Mouse (Mus musculus) myocyte (in vitro differentiated cells): ENCODE data around the gene Primpol. TPM values are rescaled to one million over a fixed set of nuclear protein-coding genes. Genes with fewer than 3 reads are reported as not detected.
A peak's percentile ranks its signal among the peaks of the same experiment; 100 is the strongest.

Experiments used
- H3K27me3 ChIP-seq: one replicate; pipeline ENCODE4 v1.6.1; 2011; ENCODE audit not compliant: control insufficient read depth, insufficient read depth, insufficient read length
- H3K36me3 ChIP-seq: one replicate; pipeline ENCODE4 v1.6.1; 2011; ENCODE audit not compliant: control insufficient read depth, insufficient read depth
- H3K4me2 ChIP-seq: one replicate; pipeline ENCODE4 v1.6.1; 2011; ENCODE audit warnings: low read depth, control low read depth
- H3K4me3 ChIP-seq: one replicate; pipeline ENCODE4 v1.5.1; 2011; ENCODE audit warnings: mild to moderate bottlenecking, control low read depth, moderate library complexity
- H3K79me2 ChIP-seq: one replicate; pipeline ENCODE4 v1.6.1; 2011; ENCODE audit not compliant: control insufficient read depth, insufficient read depth
- H3ac ChIP-seq: one replicate; pipeline ENCODE4 v1.6.1; 2011; ENCODE audit not compliant: control insufficient read depth, insufficient read length
- CEBPB ChIP-seq: IDR thresholded peaks from 2 replicates; pipeline ENCODE4 v1.6.1; 2011; ENCODE audit warnings: mild to moderate bottlenecking, moderate library complexity; ENCODE audit not compliant: poor library complexity, insufficient read depth, severe bottlenecking
- E2F4 ChIP-seq: IDR thresholded peaks from one replicate; pipeline ENCODE4 v1.6.1; 2011; ENCODE audit warnings: mild to moderate bottlenecking, control low read depth, moderate library complexity; ENCODE audit not compliant: insufficient read depth
- MAX ChIP-seq: IDR thresholded peaks from one replicate; pipeline ENCODE4 v1.6.1; 2011; ENCODE audit warnings: low read depth, mild to moderate bottlenecking, control low read depth
- MYOD1 ChIP-seq, 3 experiments: IDR thresholded peaks; one replicate each; pipeline ENCODE4 v1.6.1; 2011; ENCODE audit warnings: control low read depth in 2 of 3, low read depth in 2 of 3, mild to moderate bottlenecking in 2 of 3, moderate library complexity in 1 of 3; ENCODE audit not compliant: insufficient read length in 2 of 3, control insufficient read depth in 1 of 3
- MYOG ChIP-seq, 3 experiments: IDR thresholded peaks; one replicate each; pipeline ENCODE4 v1.6.1; 2011; ENCODE audit warnings: control low read depth in 2 of 3, low read depth in 2 of 3, mild to moderate bottlenecking in 2 of 3; ENCODE audit not compliant: insufficient read length in 2 of 3, control insufficient read depth in 1 of 3, insufficient read depth in 1 of 3
- POLR2A ChIP-seq: IDR thresholded peaks from one replicate; pipeline ENCODE4 v1.6.1; 2011; ENCODE audit warnings: low read depth, mild to moderate bottlenecking, control low read depth, moderate library complexity; ENCODE audit not compliant: insufficient read length
- POLR2AphosphoS2 ChIP-seq: IDR thresholded peaks from one replicate; pipeline ENCODE4 v1.6.1; 2011; ENCODE audit warnings: low read depth, control low read depth; ENCODE audit not compliant: insufficient read length
- REST ChIP-seq: IDR thresholded peaks from one replicate; pipeline ENCODE4 v1.6.1; 2011; ENCODE audit warnings: mild to moderate bottlenecking, control low read depth, moderate library complexity; ENCODE audit not compliant: insufficient read depth, insufficient read length
- SRF ChIP-seq: IDR thresholded peaks from one replicate; pipeline ENCODE4 v1.6.1; 2011; ENCODE audit warnings: low read depth; ENCODE audit not compliant: control insufficient read depth, insufficient read length
- TCF12 ChIP-seq: IDR thresholded peaks from one replicate; pipeline ENCODE4 v1.6.1; 2011; ENCODE audit warnings: mild to moderate bottlenecking, control low read depth; ENCODE audit not compliant: poor library complexity, insufficient read depth, severe bottlenecking
- TCF3 ChIP-seq: IDR thresholded peaks from one replicate; pipeline ENCODE4 v1.6.1; 2011; ENCODE audit warnings: low read depth, control low read depth; ENCODE audit not compliant: insufficient read length
- USF1 ChIP-seq: IDR thresholded peaks from one replicate; pipeline ENCODE4 v1.6.1; 2011; ENCODE audit warnings: low read depth, mild to moderate bottlenecking, control low read depth, moderate library complexity
- polyA plus RNA-seq: library from polyadenylated mRNA; unstranded; fragments of >200 nt; fragmentation: generic; extraction: Trizol; gene quantifications from one replicate; pipeline ENCODE4 v1.2.1, GENCODE M21; 2012; ENCODE audit warnings: missing spikeins

The Primpol gene
- polyA plus RNA-seq, 1 experiment, result 1.8 TPM

GRCm38 (mm10) chr8:46618639-46619320, 1.8 kb upstream of the Primpol start:
- no peak for TF ChIP-seq MYOG (IDR thresholded peaks at IDR 0.05; ENCODE audit: control insufficient read depth in 1 of 3, insufficient read depth in 1 of 3, insufficient read length in 2 of 3, low read depth in 2 of 3)
- TF ChIP-seq E2F4, result no peak
- TF ChIP-seq REST, result no peak
- no peak for TF ChIP-seq SRF
- no peak for TF ChIP-seq TCF12
- no peak for TF ChIP-seq USF1
- no peak for TF ChIP-seq CEBPB
- TF ChIP-seq TCF3, result no peak
- no peak for TF ChIP-seq POLR2A
- no peak for TF ChIP-seq POLR2AphosphoS2
- TF ChIP-seq MYOD1 (IDR thresholded peaks at IDR 0.05; ENCODE audit: control insufficient read depth in 1 of 3, insufficient read length in 2 of 3, low read depth in 2 of 3), result no peak
- no peak for TF ChIP-seq MAX
- H3K4me3 ChIP-seq, result peak overlapping the region; percentile 81
- H3K4me2 ChIP-seq, result peak overlapping the region; percentile 90
- no peaks in the 10 kb centered on the region for H3K27me3 ChIP-seq
- H3K36me3 ChIP-seq, result no peaks in the 10 kb centered on the region
- no peak overlapping the region for H3ac ChIP-seq
- H3K79me2 ChIP-seq, result peaks cover 58% of the 10 kb centered on the region

- peak overlapping the region; percentile 90 for H3K4me2 ChIP-seq
- peaks cover 50% of the 10 kb centered on the region for H3K79me2 ChIP-seq
- H3ac ChIP-seq, result peak overlapping the region; percentile 11
- no peak for TF ChIP-seq E2F4
- no peak for TF ChIP-seq TCF3
- no peak for TF ChIP-seq POLR2AphosphoS2
- TF ChIP-seq USF1, result no peak
- TF ChIP-seq TCF12, result no peak
- no peak for TF ChIP-seq SRF
- no peak for TF ChIP-seq MYOG (IDR thresholded peaks at IDR 0.05; ENCODE audit: control insufficient read depth in 1 of 3, insufficient read depth in 1 of 3, insufficient read length in 2 of 3, low read depth in 2 of 3)
- TF ChIP-seq POLR2A, result no peak
- TF ChIP-seq CEBPB, result no peak
- no peak for TF ChIP-seq MYOD1 (IDR thresholded peaks at IDR 0.05; ENCODE audit: control insufficient read depth in 1 of 3, insufficient read length in 2 of 3, low read depth in 2 of 3)
- TF ChIP-seq REST, result no peak
- no peak for TF ChIP-seq MAX
- H3K4me3 ChIP-seq, result peak overlapping the region; percentile 81
- H3K36me3 ChIP-seq, result no peaks in the 10 kb centered on the region
- no peaks in the 10 kb centered on the region for H3K27me3 ChIP-seq
These were observed 943 bp upstream of the Primpol start for GRCm38 (mm10) chr8:46617690-46618620.

DNA sequence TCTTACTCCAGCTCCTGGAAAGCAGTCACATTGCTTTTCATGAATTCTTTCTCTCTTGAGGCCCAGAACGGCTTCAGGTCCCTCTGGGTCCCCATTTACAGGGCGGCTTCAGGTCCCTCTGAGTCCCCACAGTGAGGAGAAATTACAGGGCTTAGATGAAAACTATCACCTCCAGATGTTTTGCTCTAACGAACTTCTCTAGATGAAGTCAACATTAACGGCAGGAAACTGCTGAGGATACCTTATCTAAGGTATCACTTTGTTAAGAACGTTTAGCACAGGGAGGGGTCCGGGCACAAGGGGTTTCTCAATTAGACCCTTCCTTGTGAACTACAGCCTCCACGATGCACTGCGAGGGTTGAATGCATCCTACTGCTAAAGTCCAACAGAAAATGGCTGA, 1.1 kb downstream of the Primpol start:
- Histone ChIP-seq H3K36me3 (no peaks in the 10 kb centered on the region), H3K79me2 (peaks cover 32% of the 10 kb centered on the region), H3K4me2 (peak overlapping the region; percentile 68), H3K27me3 (no peaks in the 10 kb centered on the region), H3ac (no peak overlapping the region), H3K4me3 (peak overlapping the region; percentile 81)
- TF ChIP-seq USF1 (no peak), MYOG (IDR thresholded peaks at IDR 0.05; ENCODE audit: control insufficient read depth in 1 of 3, insufficient read depth in 1 of 3, insufficient read length in 2 of 3, low read depth in 2 of 3) (no peak), POLR2A (no peak), POLR2AphosphoS2 (no peak), REST (no peak), SRF (no peak), MYOD1 (IDR thresholded peaks at IDR 0.05; ENCODE audit: control insufficient read depth in 1 of 3, insufficient read length in 2 of 3, low read depth in 2 of 3) (no peak), TCF12 (no peak), TCF3 (no peak), CEBPB (no peak), E2F4 (no peak), MAX (no peak)

GRCm38 (mm10) chr8:46613377-46613776, 3.6 kb downstream of the Primpol start:
- Histone ChIP-seq H3K4me3 (no peak overlapping the region), H3K4me2 (peak overlapping the region; percentile 79), H3K36me3 (no peaks in the 10 kb centered on the region), H3K79me2 (peaks cover 6% of the 10 kb centered on the region), H3K27me3 (no peaks in the 10 kb centered on the region), H3ac (no peak overlapping the region)
- TF ChIP-seq MYOG (IDR thresholded peaks at IDR 0.05; ENCODE audit: control insufficient read depth in 1 of 3, insufficient read depth in 1 of 3, insufficient read length in 2 of 3, low read depth in 2 of 3), result peak; percentile 41 to 85 (median 52)
- TF ChIP-seq TCF12, result peak; percentile 10
- TF ChIP-seq MYOD1 (IDR thresholded peaks at IDR 0.05; ENCODE audit: control insufficient read depth in 1 of 3, insufficient read length in 2 of 3, low read depth in 2 of 3), result peak; percentile 55 to 95 (median 93)
- TF ChIP-seq MAX, result no peak
- peak; percentile 52 for TF ChIP-seq POLR2A
- no peak for TF ChIP-seq USF1
- peak; percentile 36 for TF ChIP-seq TCF3
- peak; percentile 15 for TF ChIP-seq POLR2AphosphoS2
- TF ChIP-seq SRF, result peak; percentile 40
- TF ChIP-seq CEBPB, result 0 out of 2 replicates have a peak, but pooled peaks have one; percentile 52
